Mouse (Mus musculus) limb, embryonic 14.5 days (tissue): ENCODE measurements around the gene Doc2b. TPM values are rescaled to one million over a fixed set of nuclear protein-coding genes. Genes with fewer than 3 reads are reported as not detected.

Experiments used
- ATAC-seq: fragments of 200-750 bp; cut with Nextera tagmentation; 2 replicates; pipeline ENCODE4 v1.8.0; 2017; ENCODE audit warnings: low read depth, moderate number of reproducible peaks, moderate TSS enrichment; ENCODE audit not compliant: low FRiP score
- DNase-seq: peaks from one replicate; pipeline ENCODE4 v3.0.0-alpha.2; 2015; ENCODE audit warnings: low spot score
- H3K27ac ChIP-seq: fragments of 300-500 bp; sonication (generic); replicated peaks from 2 replicates; pipeline ENCODE4 v1.5.1; 2014; ENCODE audit warnings: low read depth, mild to moderate bottlenecking, low read length, moderate library complexity, mixed read lengths
- H3K27me3 ChIP-seq: fragments of 300-500 bp; sonication (generic); 2 replicates; pipeline ENCODE4 v1.6.1; 2014; ENCODE audit warnings: low read length, mixed read lengths; ENCODE audit not compliant: control insufficient read depth, insufficient read depth
- H3K36me3 ChIP-seq: fragments of 300-500 bp; sonication (generic); 2 replicates; pipeline ENCODE4 v1.6.1; 2014; ENCODE audit warnings: mild to moderate bottlenecking, low read length, moderate library complexity, mixed read lengths; ENCODE audit not compliant: control insufficient read depth, insufficient read depth
- H3K4me1 ChIP-seq: fragments of 300-500 bp; sonication (generic); 2 replicates; pipeline ENCODE4 v1.6.1; 2014; ENCODE audit warnings: antibody characterized with exemption, low read length, mixed read lengths; ENCODE audit not compliant: control insufficient read depth, insufficient read depth
- H3K4me2 ChIP-seq: fragments of 300-500 bp; sonication (generic); replicated peaks from 2 replicates; pipeline ENCODE4 v1.6.1; 2014; ENCODE audit warnings: low read depth, mild to moderate bottlenecking, low read length, moderate library complexity; ENCODE audit not compliant: severe bottlenecking
- H3K4me3 ChIP-seq: fragments of 300-500 bp; sonication (generic); replicated peaks from 2 replicates; pipeline ENCODE4 v1.5.1; 2014; ENCODE audit warnings: low read length
- H3K9ac ChIP-seq: fragments of 300-500 bp; sonication (generic); 2 replicates; pipeline ENCODE4 v1.6.1; 2014; ENCODE audit warnings: mild to moderate bottlenecking, low read depth, low read length, moderate library complexity; ENCODE audit not compliant: severe bottlenecking
- H3K9me3 ChIP-seq: fragments of 300-500 bp; sonication (generic); 2 replicates; pipeline ENCODE4 v1.6.1; 2016; ENCODE audit warnings: low read length; ENCODE audit not compliant: control insufficient read depth
- POLR2A ChIP-seq: fragments of 200-500 bp; IDR thresholded peaks from 2 replicates; pipeline ENCODE4 v1.8.0; 2012; ENCODE audit warnings: inconsistent platforms, mild to moderate bottlenecking, moderate library complexity, borderline replicate concordance; ENCODE audit not compliant: insufficient read depth, insufficient read length; ENCODE audit errors: extremely low read depth
- WGBS: fragments of 180-500 bp; shearing (Covaris S2); extraction: QIAGEN DNeasy Blood & Tissue Kit; methylation state at CpG from one replicate; pipeline ENCODE4 v1.1.7; 2014; 5-methylcytosine and 5-hydroxymethylcytosine counted together
- polyA plus RNA-seq, 2 experiments: library from polyadenylated mRNA; depleted of rRNA in 1 of 2; stranded (reverse) in 1 of 2; unstranded in 1 of 2; fragments of >200 nt; fragmentation: Nextera tagmentation in 1 of 2; extraction: Ambion mirVana in 1 of 2; gene quantifications; 2 replicates each; pipeline versions ENCODE4 v1.2.1 to v1.2.3; 2012 to 2014

Gene Doc2b
- polyA plus RNA-seq, 2 experiments: 1.6 to 3.9 TPM

GRCm38 (mm10) chr11:75801369-75801768 is 5.5 kb upstream of the Doc2b start:
- Histone ChIP-seq H3K4me2 (no peak overlapping the region), H3K36me3 (no peaks in the 10 kb centered on the region), H3K27me3 (peaks cover 17% of the 10 kb centered on the region), H3K9me3 (no peaks in the 10 kb centered on the region), H3K4me1 (no peaks in the 10 kb centered on the region), H3K9ac (no peak overlapping the region), H3K4me3 (no peak overlapping the region), H3K27ac (no peak overlapping the region)
- no peak for ATAC-seq
- 66% methylated on average over 4 of the region's 4 CpGs for WGBS
- no peak for DNase-seq
- no peak for TF ChIP-seq POLR2A

DNA sequence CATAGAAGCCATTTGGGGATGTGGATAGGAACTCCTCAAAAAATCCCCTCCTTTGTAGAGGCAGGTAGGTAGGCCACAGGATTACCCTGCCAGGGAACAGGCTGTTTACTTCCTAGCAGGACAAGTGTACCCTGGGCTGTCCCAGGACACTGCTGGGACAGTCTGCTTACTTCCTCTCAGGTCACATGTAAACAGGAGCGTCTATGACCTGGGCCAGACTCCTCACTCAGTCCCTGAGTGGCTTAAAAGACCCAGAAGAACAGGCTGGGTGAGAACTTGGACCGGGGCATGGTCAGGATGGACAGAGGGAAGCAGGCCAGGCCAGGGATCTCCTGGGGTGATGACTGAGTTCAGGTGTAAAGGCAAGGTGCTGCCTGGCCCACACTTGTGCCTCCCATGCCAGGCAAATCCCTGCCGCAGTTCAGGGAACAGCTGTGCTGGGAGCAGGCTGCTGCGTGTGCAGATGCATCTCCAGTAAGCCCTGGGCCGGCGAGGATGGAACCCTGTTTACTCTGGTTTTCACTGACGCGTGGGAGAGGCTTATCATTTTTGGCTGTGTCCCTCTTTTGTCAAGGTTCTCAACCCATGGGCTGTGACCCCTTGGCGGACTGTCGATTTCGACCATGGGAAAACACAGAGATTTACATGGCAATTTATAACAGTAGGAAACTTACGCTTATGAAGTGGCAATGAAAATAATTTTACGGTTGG is 842 bp upstream of the Doc2b start:
- H3K27ac ChIP-seq: no peak overlapping the region
- H3K9me3 ChIP-seq: no peaks in the 10 kb centered on the region
- 0 out of 2 replicates have a peak, but pooled peaks cover 3% of the 10 kb centered on the region for H3K4me1 ChIP-seq
- H3K36me3 ChIP-seq: no peaks in the 10 kb centered on the region
- no peak for TF ChIP-seq POLR2A
- no peak for ATAC-seq
- peaks cover 37% of the 10 kb centered on the region for H3K27me3 ChIP-seq
- H3K4me3 ChIP-seq: peak overlapping the region; percentile 50; the same call in 1 of the 2 replicates
- no peak overlapping the region for H3K9ac ChIP-seq
- H3K4me2 ChIP-seq: peak overlapping the region; percentile 68; the same call in 1 of the 2 replicates
- no peak for DNase-seq
- 60% methylated on average over 13 of the region's 13 CpGs for WGBS

DNA sequence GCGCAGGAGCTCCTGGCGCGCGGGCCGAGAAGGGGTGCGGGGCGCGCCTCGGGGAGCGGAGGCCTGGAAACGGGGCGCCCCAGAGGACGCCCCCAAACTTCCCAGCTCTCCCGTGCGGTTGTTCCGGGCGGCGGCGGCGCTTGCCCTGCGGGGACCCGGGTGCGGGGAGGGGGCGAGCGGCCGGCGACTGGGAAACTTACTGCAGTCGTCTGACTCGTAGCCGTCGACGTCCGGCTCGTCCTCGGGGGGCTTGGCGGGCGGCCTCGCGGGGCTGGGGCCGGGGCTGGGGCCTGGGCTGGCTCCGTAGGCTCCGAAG is 570 bp downstream of the Doc2b start:
- peaks cover 37% of the 10 kb centered on the region for H3K27me3 ChIP-seq
- H3K27ac ChIP-seq: no peak overlapping the region
- H3K4me1 ChIP-seq: 0 out of 2 replicates have a peak, but pooled peaks cover 3% of the 10 kb centered on the region
- H3K4me2 ChIP-seq: peak overlapping the region; percentile 68
- no peaks in the 10 kb centered on the region for H3K9me3 ChIP-seq
- WGBS: 1% methylated on average over 15 of the region's 42 CpGs
- H3K9ac ChIP-seq: peak overlapping the region; percentile 66
- H3K36me3 ChIP-seq: no peaks in the 10 kb centered on the region
- H3K4me3 ChIP-seq: peak overlapping the region; percentile 50
- DNase-seq (no peak), ATAC-seq (no peak)
- TF ChIP-seq POLR2A: no peak

DNA sequence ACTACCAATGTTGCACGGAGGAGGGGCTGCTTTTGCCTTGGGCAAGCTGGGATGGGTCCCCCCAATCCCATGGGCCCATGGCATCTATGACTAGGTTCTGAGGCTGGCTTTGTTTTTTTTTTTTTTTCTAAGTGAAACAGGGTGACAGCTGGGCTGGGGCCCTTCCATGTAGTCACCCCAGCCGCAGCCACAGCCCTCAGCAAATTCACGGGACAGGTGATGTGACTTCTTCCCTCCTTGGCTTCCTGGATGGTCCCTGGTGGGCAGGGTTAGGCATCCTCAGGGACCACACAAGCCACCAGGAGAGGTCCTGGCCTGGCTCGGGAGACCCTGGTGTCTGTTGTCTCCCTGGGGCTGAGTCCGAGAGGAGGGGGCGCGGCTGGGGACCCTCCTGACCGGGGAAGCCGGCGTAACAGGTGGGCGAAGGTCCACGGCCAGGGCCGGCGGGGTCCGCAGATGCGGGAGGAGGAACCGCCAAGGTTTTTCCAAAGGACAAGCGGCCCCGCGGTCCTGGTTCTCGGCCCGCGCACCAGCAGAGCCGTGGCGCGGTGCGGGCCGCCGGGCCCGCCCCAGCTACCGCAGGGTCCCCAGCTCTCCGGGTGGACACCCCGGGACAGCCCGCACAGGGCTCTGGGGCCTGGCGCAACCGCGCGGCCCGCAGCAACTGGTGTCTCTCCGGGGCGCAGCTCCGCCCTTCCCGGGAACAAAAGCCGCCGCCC is 1.1 kb downstream of the Doc2b start:
- ATAC-seq: no peak
- H3K4me2 ChIP-seq: peak overlapping the region; percentile 68
- H3K36me3 ChIP-seq: no peaks in the 10 kb centered on the region
- 12% methylated on average over 17 of the region's 45 CpGs for WGBS
- peaks cover 37% of the 10 kb centered on the region for H3K27me3 ChIP-seq
- peak overlapping the region; percentile 66 for H3K9ac ChIP-seq
- TF ChIP-seq POLR2A: no peak
- peak overlapping the region; percentile 50 for H3K4me3 ChIP-seq
- DNase-seq: no peak
- no peaks in the 10 kb centered on the region for H3K9me3 ChIP-seq
- no peak overlapping the region for H3K27ac ChIP-seq
- H3K4me1 ChIP-seq: 0 out of 2 replicates have a peak, but pooled peaks cover 3% of the 10 kb centered on the region

DNA sequence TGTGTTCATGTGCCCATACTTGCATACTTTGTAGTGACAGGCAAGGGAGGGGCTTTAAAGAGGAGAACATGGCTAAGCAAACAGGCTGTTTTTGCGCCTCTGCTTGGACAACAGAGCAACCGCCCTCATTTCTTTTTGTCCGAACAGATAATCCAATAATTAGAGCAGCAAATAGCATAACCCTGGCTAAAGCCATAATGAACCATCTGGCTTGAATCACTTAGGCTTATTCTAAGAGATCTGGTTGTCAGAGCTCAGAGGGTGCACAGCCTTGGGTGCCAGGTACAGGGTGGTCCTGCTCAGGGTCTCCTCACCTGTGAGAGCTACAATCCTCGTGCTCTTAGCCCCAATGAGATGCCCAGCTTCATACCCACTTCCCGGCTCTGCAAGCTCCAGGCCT is 2.5 kb downstream of the Doc2b start:
- H3K4me1 ChIP-seq: 0 out of 2 replicates have a peak, but pooled peaks cover 3% of the 10 kb centered on the region
- no peaks in the 10 kb centered on the region for H3K36me3 ChIP-seq
- no peak overlapping the region for H3K9ac ChIP-seq
- DNase-seq (no peak), ATAC-seq (no peak)
- H3K4me2 ChIP-seq: no peak overlapping the region
- peaks cover 37% of the 10 kb centered on the region for H3K27me3 ChIP-seq
- WGBS: 54% methylated on average over 5 of the region's 5 CpGs
- no peak overlapping the region for H3K27ac ChIP-seq
- no peak for TF ChIP-seq POLR2A
- no peak overlapping the region for H3K4me3 ChIP-seq
- H3K9me3 ChIP-seq: no peaks in the 10 kb centered on the region
